Mouse (Mus musculus): ENCODE results near the gene Coq6. TPM values are rescaled to one million over a fixed set of nuclear protein-coding genes. Genes with fewer than 3 reads are reported as not detected.

Gene Coq6
- polyA plus RNA-seq, 1 experiment from 2014 or later = 52.2 TPM

- 80% methylated on average over 14 of the region's 14 CpGs for WGBS
- Histone ChIP-seq H3K4me1 (replicated peaks; ENCODE audit: control insufficient read depth, insufficient read depth, low read length) (no peaks in the 10 kb centered on the region), H3K27ac (ENCODE audit: low read depth) (no peak overlapping the region), H3K9me3 (ENCODE audit: control insufficient read depth, low read length) (no peaks in the 10 kb centered on the region), H3K4me2 (ENCODE audit: low read length) (no peak overlapping the region), H3K9ac (ENCODE audit: low read length) (no peak overlapping the region), H3K4me3 (ENCODE audit: low read depth, low read length) (no peak overlapping the region), H3K27me3 (replicated peaks; ENCODE audit: control insufficient read depth, insufficient read depth, low read length) (no peaks in the 10 kb centered on the region), H3K36me3 (ENCODE audit: control insufficient read depth, insufficient read depth, low read length) (no peaks in the 10 kb centered on the region)
- ATAC-seq (replicated peaks; ENCODE audit: low FRiP score, low TSS enrichment, low read depth) (no peak), DNase-seq (ENCODE audit: low spot score) (no peak)
These were observed 27.4 kb downstream of the Coq6 start for GRCm38 (mm10) chr12:84388774-84389400.

DNA sequence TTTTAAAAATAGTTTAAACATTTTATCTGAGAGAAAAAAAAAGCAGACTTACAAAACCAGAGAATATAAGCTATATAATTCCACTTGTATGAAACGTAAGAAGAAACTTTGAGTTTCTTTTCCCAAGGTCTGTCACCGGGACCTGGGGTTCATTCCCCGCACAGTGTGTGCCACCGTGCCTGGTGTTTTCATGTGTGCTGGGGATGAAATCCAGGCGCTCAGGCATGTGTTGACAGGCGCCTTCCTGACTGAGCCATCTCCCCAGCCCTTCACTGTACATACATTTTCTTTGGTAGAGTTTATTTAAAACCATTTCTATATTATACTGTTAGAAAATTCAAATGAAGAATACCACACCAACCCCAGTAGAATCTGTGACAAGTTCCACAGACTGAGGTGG, 28.9 kb downstream of the Coq6 start:
- Histone ChIP-seq H3K9ac (ENCODE audit: low read length) (no peak overlapping the region), H3K36me3 (ENCODE audit: control insufficient read depth, insufficient read depth, low read length) (no peaks in the 10 kb centered on the region), H3K27me3 (replicated peaks; ENCODE audit: control insufficient read depth, insufficient read depth, low read length) (no peaks in the 10 kb centered on the region), H3K27ac (ENCODE audit: low read depth) (no peak overlapping the region), H3K4me2 (ENCODE audit: low read length) (no peak overlapping the region), H3K4me1 (replicated peaks; ENCODE audit: control insufficient read depth, insufficient read depth, low read length) (no peaks in the 10 kb centered on the region), H3K4me3 (ENCODE audit: low read depth, low read length) (no peak overlapping the region), H3K9me3 (ENCODE audit: control insufficient read depth, low read length) (no peaks in the 10 kb centered on the region)
- WGBS = 75% methylated on average over 6 of the region's 6 CpGs
- ATAC-seq (replicated peaks; ENCODE audit: low FRiP score, low TSS enrichment, low read depth) (no peak), DNase-seq (ENCODE audit: low spot score) (no peak)

DNA sequence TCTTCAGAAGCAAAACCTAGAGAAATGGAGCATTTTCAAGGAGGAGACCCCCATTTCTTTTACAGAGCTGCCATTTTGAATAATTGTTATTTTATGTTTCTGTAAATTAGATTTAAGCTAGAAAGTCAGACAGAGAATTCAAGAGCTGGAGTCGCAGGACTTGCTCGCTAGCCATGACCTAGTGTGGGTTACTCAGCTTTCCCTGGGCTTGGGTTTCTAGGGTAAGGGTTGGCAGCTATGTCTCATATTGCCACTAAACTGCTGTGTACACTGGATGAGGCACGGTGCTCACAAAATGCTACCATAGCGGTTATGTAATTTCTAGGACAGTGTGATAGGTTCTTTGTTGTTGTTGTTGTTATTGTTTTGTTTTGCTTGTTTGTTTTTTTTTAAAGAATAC, 31.2 kb downstream of the Coq6 start:
- H3K27me3 ChIP-seq (replicated peaks; ENCODE audit: control insufficient read depth, insufficient read depth, low read length) = no peaks in the 10 kb centered on the region
- H3K27ac ChIP-seq (ENCODE audit: low read depth) = no peak overlapping the region
- no peaks in the 10 kb centered on the region for H3K36me3 ChIP-seq (ENCODE audit: control insufficient read depth, insufficient read depth, low read length)
- H3K4me1 ChIP-seq (replicated peaks; ENCODE audit: control insufficient read depth, insufficient read depth, low read length) = no peaks in the 10 kb centered on the region
- no peak overlapping the region for H3K4me3 ChIP-seq (ENCODE audit: low read depth, low read length)
- DNase-seq (ENCODE audit: low spot score) (no peak), ATAC-seq (replicated peaks; ENCODE audit: low FRiP score, low TSS enrichment, low read depth) (no peak)
- 93% methylated on average over 4 of the region's 4 CpGs for WGBS
- H3K9me3 ChIP-seq (ENCODE audit: control insufficient read depth, low read length) = no peaks in the 10 kb centered on the region
- H3K9ac ChIP-seq (ENCODE audit: low read length) = no peak overlapping the region
- H3K4me2 ChIP-seq (ENCODE audit: low read length) = no peak overlapping the region

DNA sequence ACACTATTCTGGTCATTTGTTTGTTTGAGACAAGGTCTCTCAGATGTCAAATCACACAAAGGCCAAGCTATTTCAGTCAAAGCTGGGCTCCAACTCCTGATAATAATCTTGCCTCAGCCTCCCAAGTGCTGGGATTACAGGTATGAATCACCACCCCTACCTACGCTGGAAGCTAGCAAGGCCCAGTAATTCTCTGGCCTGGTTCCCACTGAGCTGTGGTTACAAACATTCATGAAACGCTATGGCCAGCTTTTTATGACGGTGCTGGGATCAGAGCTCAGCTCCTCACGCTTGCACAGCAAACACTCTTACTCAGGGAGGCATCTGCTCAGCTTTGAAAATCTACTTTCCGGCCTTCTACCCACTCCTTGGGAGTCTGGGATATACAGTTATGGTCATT, 32.4 kb downstream of the Coq6 start:
- Histone ChIP-seq H3K4me1 (replicated peaks; ENCODE audit: control insufficient read depth, insufficient read depth, low read length) (no peaks in the 10 kb centered on the region), H3K27ac (ENCODE audit: low read depth) (no peak overlapping the region), H3K4me2 (ENCODE audit: low read length) (no peak overlapping the region), H3K9ac (ENCODE audit: low read length) (no peak overlapping the region), H3K4me3 (ENCODE audit: low read depth, low read length) (no peak overlapping the region), H3K27me3 (replicated peaks; ENCODE audit: control insufficient read depth, insufficient read depth, low read length) (no peaks in the 10 kb centered on the region), H3K36me3 (ENCODE audit: control insufficient read depth, insufficient read depth, low read length) (no peaks in the 10 kb centered on the region), H3K9me3 (ENCODE audit: control insufficient read depth, low read length) (no peaks in the 10 kb centered on the region)
- no peak for ATAC-seq (replicated peaks; ENCODE audit: low FRiP score, low TSS enrichment, low read depth)
- DNase-seq (ENCODE audit: low spot score) = no peak
- WGBS = 83% methylated on average over 5 of the region's 5 CpGs

DNA sequence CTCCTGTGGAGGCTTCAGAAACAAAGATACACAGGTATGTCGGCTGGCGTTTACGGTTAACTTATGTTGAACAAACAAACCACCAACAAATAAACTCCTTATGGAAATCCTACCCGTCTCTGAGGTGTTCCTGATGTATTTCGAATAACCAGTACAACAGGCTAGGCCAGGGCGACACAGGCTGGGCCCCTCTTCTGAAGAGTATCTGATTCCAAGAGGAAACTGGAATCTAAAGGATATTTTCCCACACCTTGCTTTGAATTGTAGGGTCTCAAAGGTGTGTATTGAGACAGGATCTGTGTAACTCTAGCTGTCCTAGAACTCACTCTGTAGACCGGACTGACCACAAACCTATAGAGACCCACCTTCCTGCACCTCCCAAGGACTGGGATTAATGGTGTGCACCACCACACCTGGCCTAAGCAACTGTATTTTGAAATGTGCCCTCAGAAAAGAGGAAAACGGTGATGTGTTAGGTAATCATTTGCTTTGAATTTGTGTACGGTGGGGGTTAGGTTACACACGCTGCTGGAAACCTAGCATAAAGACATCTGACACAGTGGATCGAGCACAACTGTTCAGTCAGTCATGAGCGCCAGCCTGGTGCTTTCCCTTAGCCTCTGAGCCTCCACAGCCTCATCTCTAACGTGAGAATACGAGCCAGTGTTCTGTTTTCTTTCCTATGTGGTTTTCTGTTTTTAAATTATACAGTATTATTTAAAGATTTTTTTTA, 35.7 kb downstream of the Coq6 start:
- no peak overlapping the region for H3K4me3 ChIP-seq (ENCODE audit: low read depth, low read length)
- no peaks in the 10 kb centered on the region for H3K9me3 ChIP-seq (ENCODE audit: control insufficient read depth, low read length)
- H3K4me2 ChIP-seq (ENCODE audit: low read length) = no peak overlapping the region
- no peaks in the 10 kb centered on the region for H3K36me3 ChIP-seq (ENCODE audit: control insufficient read depth, insufficient read depth, low read length)
- no peak for ATAC-seq (replicated peaks; ENCODE audit: low FRiP score, low TSS enrichment, low read depth)
- H3K9ac ChIP-seq (ENCODE audit: low read length) = no peak overlapping the region
- 89% methylated on average over 14 of the region's 14 CpGs for WGBS
- no peaks in the 10 kb centered on the region for H3K27me3 ChIP-seq (replicated peaks; ENCODE audit: control insufficient read depth, insufficient read depth, low read length)
- 0 out of 2 replicates have a peak, but pooled peaks cover 3% of the 10 kb centered on the region for H3K4me1 ChIP-seq (replicated peaks; ENCODE audit: control insufficient read depth, insufficient read depth, low read length)
- no peak overlapping the region for H3K27ac ChIP-seq (ENCODE audit: low read depth)
- DNase-seq (ENCODE audit: low spot score) = no peak

- no peaks in the 10 kb centered on the region for H3K9me3 ChIP-seq (ENCODE audit: control insufficient read depth, low read length)
- ATAC-seq (replicated peaks; ENCODE audit: low FRiP score, low TSS enrichment, low read depth) (no peak), DNase-seq (ENCODE audit: low spot score) (no peak)
- no peak overlapping the region for H3K9ac ChIP-seq (ENCODE audit: low read length)
- no peak overlapping the region for H3K4me2 ChIP-seq (ENCODE audit: low read length)
- no peak overlapping the region for H3K4me3 ChIP-seq (ENCODE audit: low read depth, low read length)
- H3K27me3 ChIP-seq (replicated peaks; ENCODE audit: control insufficient read depth, insufficient read depth, low read length) = no peaks in the 10 kb centered on the region
- H3K27ac ChIP-seq (ENCODE audit: low read depth) = no peak overlapping the region
- 0 out of 2 replicates have a peak, but pooled peaks cover 3% of the 10 kb centered on the region for H3K4me1 ChIP-seq (replicated peaks; ENCODE audit: control insufficient read depth, insufficient read depth, low read length)
- no peaks in the 10 kb centered on the region for H3K36me3 ChIP-seq (ENCODE audit: control insufficient read depth, insufficient read depth, low read length)
These were observed 36.2 kb downstream of the Coq6 start for GRCm38 (mm10) chr12:84397685-84398084.

- no peaks in the 10 kb centered on the region for H3K36me3 ChIP-seq (ENCODE audit: control insufficient read depth, insufficient read depth, low read length)
- H3K27me3 ChIP-seq (replicated peaks; ENCODE audit: control insufficient read depth, insufficient read depth, low read length) = no peaks in the 10 kb centered on the region
- H3K4me1 ChIP-seq (replicated peaks; ENCODE audit: control insufficient read depth, insufficient read depth, low read length) = 0 out of 2 replicates have a peak, but pooled peaks cover 3% of the 10 kb centered on the region
- H3K9ac ChIP-seq (ENCODE audit: low read length) = no peak overlapping the region
- DNase-seq (ENCODE audit: low spot score) (no peak), ATAC-seq (replicated peaks; ENCODE audit: low FRiP score, low TSS enrichment, low read depth) (no peak)
- H3K9me3 ChIP-seq (ENCODE audit: control insufficient read depth, low read length) = no peaks in the 10 kb centered on the region
- H3K4me2 ChIP-seq (ENCODE audit: low read length) = no peak overlapping the region
- H3K4me3 ChIP-seq (ENCODE audit: low read depth, low read length) = no peak overlapping the region
- WGBS = 71% methylated on average over 5 of the region's 5 CpGs
- no peak overlapping the region for H3K27ac ChIP-seq (ENCODE audit: low read depth)
These were observed 37.2 kb downstream of the Coq6 start for GRCm38 (mm10) chr12:84398629-84399028.

DNA sequence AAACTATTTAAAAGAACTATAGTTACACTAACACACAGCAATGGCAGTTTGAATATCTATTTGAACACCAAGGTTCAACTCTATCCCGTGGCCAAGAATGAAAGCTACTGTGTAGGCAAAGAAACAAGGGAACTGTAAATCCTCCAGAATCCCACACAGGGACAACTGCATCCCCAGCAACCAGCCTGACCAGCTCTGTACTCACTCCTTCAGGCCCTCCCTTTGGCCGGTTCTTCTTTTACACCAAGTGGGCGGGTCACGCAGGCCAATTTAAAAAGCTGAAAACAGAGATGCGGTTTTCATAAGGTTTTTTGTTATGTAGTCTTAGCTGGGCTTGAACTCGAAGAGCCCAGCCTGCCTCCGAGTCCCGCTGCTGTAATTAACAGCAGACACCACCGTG, 37.7 kb downstream of the Coq6 start:
- Histone ChIP-seq H3K4me2 (ENCODE audit: low read length) (no peak overlapping the region), H3K4me3 (ENCODE audit: low read depth, low read length) (no peak overlapping the region), H3K9ac (ENCODE audit: low read length) (no peak overlapping the region), H3K9me3 (ENCODE audit: control insufficient read depth, low read length) (no peaks in the 10 kb centered on the region), H3K36me3 (ENCODE audit: control insufficient read depth, insufficient read depth, low read length) (no peaks in the 10 kb centered on the region), H3K27ac (ENCODE audit: low read depth) (peak overlapping the region; percentile 40; the same call in 1 of the 2 replicates), H3K27me3 (replicated peaks; ENCODE audit: control insufficient read depth, insufficient read depth, low read length) (no peaks in the 10 kb centered on the region), H3K4me1 (replicated peaks; ENCODE audit: control insufficient read depth, insufficient read depth, low read length) (0 out of 2 replicates have a peak, but pooled peaks cover 3% of the 10 kb centered on the region)
- WGBS = 74% methylated on average over 9 of the region's 9 CpGs
- ATAC-seq (replicated peaks; ENCODE audit: low FRiP score, low TSS enrichment, low read depth) (no peak), DNase-seq (ENCODE audit: low spot score) (peak; percentile 52)

DNA sequence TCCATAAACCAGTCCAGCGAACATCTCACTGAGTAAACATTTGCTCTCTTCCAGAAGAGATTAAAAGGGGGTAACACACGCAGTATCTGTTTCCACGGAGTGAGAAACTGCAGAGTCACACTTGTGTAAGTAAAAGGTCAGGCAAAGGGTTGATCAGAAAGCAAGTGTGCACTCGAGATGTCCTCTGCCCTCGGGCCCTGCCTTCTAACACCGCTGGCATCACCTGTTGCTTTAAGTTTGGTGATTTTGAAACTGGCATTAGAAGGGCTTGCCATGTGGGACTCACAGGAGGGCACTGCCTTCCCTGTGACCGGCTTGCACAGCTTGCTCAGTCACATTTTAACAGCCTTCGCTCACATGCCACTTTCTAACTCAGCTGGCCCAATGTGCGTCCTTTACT, 38.2 kb downstream of the Coq6 start:
- 0 out of 2 replicates have a peak, but pooled peaks cover 3% of the 10 kb centered on the region for H3K4me1 ChIP-seq (replicated peaks; ENCODE audit: control insufficient read depth, insufficient read depth, low read length)
- no peak overlapping the region for H3K4me2 ChIP-seq (ENCODE audit: low read length)
- WGBS = 46% methylated on average over 9 of the region's 9 CpGs
- peak overlapping the region; percentile 40; the same call in 1 of the 2 replicates for H3K27ac ChIP-seq (ENCODE audit: low read depth)
- H3K4me3 ChIP-seq (ENCODE audit: low read depth, low read length) = no peak overlapping the region
- H3K36me3 ChIP-seq (ENCODE audit: control insufficient read depth, insufficient read depth, low read length) = no peaks in the 10 kb centered on the region
- no peak for ATAC-seq (replicated peaks; ENCODE audit: low FRiP score, low TSS enrichment, low read depth)
- H3K27me3 ChIP-seq (replicated peaks; ENCODE audit: control insufficient read depth, insufficient read depth, low read length) = no peaks in the 10 kb centered on the region
- no peaks in the 10 kb centered on the region for H3K9me3 ChIP-seq (ENCODE audit: control insufficient read depth, low read length)
- H3K9ac ChIP-seq (ENCODE audit: low read length) = no peak overlapping the region
- DNase-seq (ENCODE audit: low spot score) = no peak
